Mouse (Mus musculus) kidney, embryonic 15.5 days (tissue): ENCODE results near the gene Scd4. TPM values are rescaled to one million over a fixed set of nuclear protein-coding genes. Genes with fewer than 3 reads are reported as not detected.
"Not testable (repeated sequence)": the region's sequence is repeated elsewhere in the genome, so short reads cannot be mapped to it uniquely, and the experiment has no call there.

Experiments used
- ATAC-seq: fragments of 200-750 bp; cut with Nextera tagmentation; replicated peaks from 2 replicates; pipeline ENCODE4 v1.8.0; 2017; ENCODE audit warnings: moderate TSS enrichment; ENCODE audit not compliant: low FRiP score
- H3K27ac ChIP-seq: fragments of 300-500 bp; sonication (generic); 2 replicates; pipeline ENCODE4 v1.5.1; 2015; ENCODE audit warnings: mild to moderate bottlenecking, inconsistent platforms
- H3K27me3 ChIP-seq: fragments of 300-500 bp; sonication (generic); 2 replicates; pipeline ENCODE4 v1.6.1; 2015; ENCODE audit warnings: inconsistent platforms
- H3K36me3 ChIP-seq: fragments of 300-500 bp; sonication (generic); 2 replicates; pipeline ENCODE4 v1.6.1; 2015; ENCODE audit warnings: inconsistent platforms
- H3K4me1 ChIP-seq: fragments of 300-500 bp; sonication (generic); 2 replicates; pipeline ENCODE4 v1.6.1; 2015; ENCODE audit warnings: inconsistent platforms
- H3K4me2 ChIP-seq: fragments of 300-500 bp; sonication (generic); 2 replicates; pipeline ENCODE4 v1.6.1; 2015; ENCODE audit warnings: moderate library complexity, mild to moderate bottlenecking, inconsistent platforms
- H3K4me3 ChIP-seq: fragments of 300-500 bp; sonication (generic); replicated peaks from 2 replicates; pipeline ENCODE4 v1.5.1; 2015; ENCODE audit warnings: mild to moderate bottlenecking, inconsistent platforms
- H3K9ac ChIP-seq: fragments of 300-500 bp; sonication (generic); 2 replicates; pipeline ENCODE4 v1.6.1; 2015; ENCODE audit warnings: mild to moderate bottlenecking, inconsistent platforms
- H3K9me3 ChIP-seq: fragments of 300-500 bp; sonication (generic); replicated peaks from 2 replicates; pipeline ENCODE4 v1.6.1; 2016; ENCODE audit warnings: inconsistent platforms
- WGBS: fragments of 180-500 bp; shearing (Covaris S2); methylation state at CpG from one replicate; pipeline ENCODE4 v1.1.7; 2015; ENCODE audit warnings: mixed read lengths; 5-methylcytosine and 5-hydroxymethylcytosine counted together
- polyA plus RNA-seq: library from polyadenylated mRNA; unstranded; fragments of >200 nt; fragmentation: Nextera tagmentation; extraction: Ambion mirVana; gene quantifications from 2 replicates; pipeline ENCODE4 v1.2.1, GENCODE M21; 2015

The Scd4 gene
- polyA plus RNA-seq, 1 experiment from 2014 or later: 0.10 TPM

- Histone ChIP-seq H3K4me1 (peaks cover 56% of the 10 kb centered on the region), H3K27me3 (no peaks in the 10 kb centered on the region)
- no peak for ATAC-seq
These were observed 30.0 kb upstream of the Scd4 start for GRCm38 (mm10) chr19:44302901-44303300.

GRCm38 (mm10) chr19:44303502-44303901, 29.4 kb upstream of the Scd4 start:
- Histone ChIP-seq H3K4me1 (peaks cover 50% of the 10 kb centered on the region), H3K27ac (no peak overlapping the region), H3K36me3 (peaks cover 99% of the 10 kb centered on the region), H3K4me2 (no peak overlapping the region), H3K9me3 (no peaks in the 10 kb centered on the region), H3K4me3 (no peak overlapping the region), H3K27me3 (no peaks in the 10 kb centered on the region), H3K9ac (no peak overlapping the region)
- WGBS: 51% methylated on average over 8 of the region's 8 CpGs
- ATAC-seq: no peak

More at GRCm38 (mm10) chr19:44302901-44303300, 30.0 kb upstream of the Scd4 start:
- Histone ChIP-seq H3K9ac (no peak overlapping the region), H3K27ac (no peak overlapping the region), H3K4me3 (no peak overlapping the region), H3K4me2 (no peak overlapping the region), H3K36me3 (peaks cover 99% of the 10 kb centered on the region), H3K9me3 (no peaks in the 10 kb centered on the region)
- 79% methylated on average over 11 of the region's 11 CpGs for WGBS

- ATAC-seq: no peak
- H3K4me3 ChIP-seq: no peak overlapping the region
- H3K36me3 ChIP-seq: peaks cover 96% of the 10 kb centered on the region
- no peaks in the 10 kb centered on the region for H3K27me3 ChIP-seq
- H3K4me1 ChIP-seq: peaks cover 41% of the 10 kb centered on the region
- 86% methylated on average over 10 of the region's 10 CpGs for WGBS
- H3K9ac ChIP-seq: no peak overlapping the region
- no peak overlapping the region for H3K27ac ChIP-seq
- H3K9me3 ChIP-seq: no peaks in the 10 kb centered on the region
- no peak overlapping the region for H3K4me2 ChIP-seq
These were observed 28.5 kb upstream of the Scd4 start for GRCm38 (mm10) chr19:44304419-44304818.

- Histone ChIP-seq H3K9me3 (no peaks in the 10 kb centered on the region), H3K36me3 (peaks cover 95% of the 10 kb centered on the region), H3K27ac (no peak overlapping the region), H3K4me2 (no peak overlapping the region), H3K9ac (no peak overlapping the region), H3K4me1 (peaks cover 36% of the 10 kb centered on the region), H3K4me3 (no peak overlapping the region), H3K27me3 (no peaks in the 10 kb centered on the region)
- 90% methylated on average over 16 of the region's 16 CpGs for WGBS
- no peak for ATAC-seq
These were observed 27.9 kb upstream of the Scd4 start for GRCm38 (mm10) chr19:44304851-44305510.

GRCm38 (mm10) chr19:44305701-44306100, 27.2 kb upstream of the Scd4 start:
- Histone ChIP-seq H3K27ac (no peak overlapping the region), H3K4me1 (peaks cover 33% of the 10 kb centered on the region), H3K4me3 (no peak overlapping the region), H3K9ac (no peak overlapping the region), H3K27me3 (no peaks in the 10 kb centered on the region), H3K4me2 (no peak overlapping the region), H3K36me3 (peaks cover 88% of the 10 kb centered on the region), H3K9me3 (no peaks in the 10 kb centered on the region)
- 91% methylated on average over 15 of the region's 15 CpGs for WGBS
- no peak for ATAC-seq

- no peaks in the 10 kb centered on the region for H3K9me3 ChIP-seq
- peaks cover 34% of the 10 kb centered on the region for H3K4me1 ChIP-seq
- H3K36me3 ChIP-seq: peaks cover 83% of the 10 kb centered on the region
- ATAC-seq: no peak
- no peak overlapping the region for H3K27ac ChIP-seq
- 68% methylated on average over 7 of the region's 7 CpGs for WGBS
- no peaks in the 10 kb centered on the region for H3K27me3 ChIP-seq
- H3K9ac ChIP-seq: no peak overlapping the region
- H3K4me2 ChIP-seq: no peak overlapping the region
- H3K4me3 ChIP-seq: no peak overlapping the region
These were observed 26.7 kb upstream of the Scd4 start for GRCm38 (mm10) chr19:44306171-44306570.

- 77% methylated on average over 9 of the region's 9 CpGs for WGBS
- H3K27ac ChIP-seq: no peak overlapping the region
- peaks cover 73% of the 10 kb centered on the region for H3K36me3 ChIP-seq
These were observed 25.6 kb upstream of the Scd4 start for GRCm38 (mm10) chr19:44307101-44307914.

GRCm38 (mm10) chr19:44307915-44308470, 24.9 kb upstream of the Scd4 start:
- Histone ChIP-seq H3K27ac (no peak overlapping the region), H3K36me3 (peaks cover 66% of the 10 kb centered on the region), H3K4me2 (no peak overlapping the region), H3K4me3 (no peak overlapping the region), H3K4me1 (peaks cover 36% of the 10 kb centered on the region), H3K9ac (no peak overlapping the region), H3K9me3 (no peaks in the 10 kb centered on the region), H3K27me3 (no peaks in the 10 kb centered on the region)
- no peak for ATAC-seq
- WGBS: 82% methylated on average over 6 of the region's 6 CpGs

More at GRCm38 (mm10) chr19:44307101-44307914, 25.6 kb upstream of the Scd4 start:
- H3K4me3 ChIP-seq: no peak overlapping the region
- peaks cover 38% of the 10 kb centered on the region for H3K4me1 ChIP-seq
- no peak overlapping the region for H3K4me2 ChIP-seq
- no peak overlapping the region for H3K9ac ChIP-seq
- no peak for ATAC-seq
- H3K9me3 ChIP-seq: no peaks in the 10 kb centered on the region
- no peaks in the 10 kb centered on the region for H3K27me3 ChIP-seq

GRCm38 (mm10) chr19:44308611-44309246, 24.2 kb upstream of the Scd4 start:
- WGBS: 88% methylated on average over 8 of the region's 8 CpGs
- H3K27me3 ChIP-seq: no peaks in the 10 kb centered on the region
- H3K9me3 ChIP-seq: no peaks in the 10 kb centered on the region
- peaks cover 59% of the 10 kb centered on the region for H3K36me3 ChIP-seq
- ATAC-seq: no peak
- H3K4me3 ChIP-seq: no peak overlapping the region
- H3K4me1 ChIP-seq: peaks cover 31% of the 10 kb centered on the region
- no peak overlapping the region for H3K27ac ChIP-seq
- no peak overlapping the region for H3K4me2 ChIP-seq
- no peak overlapping the region for H3K9ac ChIP-seq

GRCm38 (mm10) chr19:44309351-44310154, 23.3 kb upstream of the Scd4 start:
- Histone ChIP-seq H3K4me1 (peaks cover 37% of the 10 kb centered on the region), H3K27ac (no peak overlapping the region), H3K27me3 (no peaks in the 10 kb centered on the region), H3K9ac (no peak overlapping the region), H3K4me3 (no peak overlapping the region), H3K36me3 (peaks cover 51% of the 10 kb centered on the region), H3K9me3 (no peaks in the 10 kb centered on the region), H3K4me2 (no peak overlapping the region)
- no peak for ATAC-seq
- WGBS: 83% methylated on average over 12 of the region's 12 CpGs

GRCm38 (mm10) chr19:44310155-44310575, 22.7 kb upstream of the Scd4 start:
- not testable (repeated sequence) for H3K4me3 ChIP-seq, H3K27me3 ChIP-seq, H3K27ac ChIP-seq, H3K9me3 ChIP-seq, ATAC-seq, H3K9ac ChIP-seq, H3K4me2 ChIP-seq
- 86% methylated on average over 1 of the region's 1 CpGs for whole genome bisulfite sequencing
- Histone ChIP-seq H3K36me3 (peaks cover 44% of the 10 kb centered on the region), H3K4me1 (peaks cover 36% of the 10 kb centered on the region)
